Mouse (Mus musculus) heart, postnatal 0 days (tissue): ENCODE measurements at regions not wholly inside any gene's neighbourhood (a gene's known extent, or its start where the extent isn't known, plus 50 kb on each side); places are given as distances from the start of the nearest gene placed in this dataset.

Source experiments
- CTCF ChIP-seq: IDR thresholded peaks from 2 replicates; pipeline ENCODE4 v1.5.1; 2016; ENCODE audit warnings: antibody characterized with exemption, control low read depth, low read depth
- EP300 ChIP-seq: IDR thresholded peaks from 2 replicates; pipeline ENCODE4 v1.6.1; 2016; ENCODE audit warnings: antibody characterized with exemption, low read depth

DNA sequence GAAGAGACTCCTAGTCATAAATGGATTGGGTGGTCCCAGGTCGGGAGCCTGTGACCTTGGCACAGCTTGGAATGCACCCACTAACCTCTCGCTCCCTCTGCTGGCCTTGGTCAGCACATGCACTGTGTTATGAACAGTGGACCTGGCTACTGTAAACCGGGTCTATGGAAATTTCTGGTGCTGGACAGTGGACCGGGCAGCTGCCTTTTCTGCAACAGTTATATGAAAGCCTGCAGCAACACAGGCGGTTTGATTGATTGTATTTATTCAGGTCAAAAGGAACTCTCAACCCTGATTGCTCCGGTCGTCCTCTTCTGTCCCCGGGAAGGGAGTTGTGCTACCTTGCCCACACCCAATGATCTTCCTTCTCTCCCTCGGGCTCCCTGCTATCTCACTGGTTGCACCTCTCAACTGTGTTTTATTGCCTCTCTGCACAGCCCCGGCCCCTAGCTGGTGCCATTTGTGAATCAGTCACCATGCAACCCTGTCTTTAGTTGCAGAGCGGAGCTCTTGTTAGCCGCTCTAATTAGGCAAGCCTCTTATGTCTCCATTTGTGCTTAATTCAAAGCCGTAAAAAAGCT, 99.6 kb upstream of the Slc25a26 start:
- TF ChIP-seq EP300 (no peak), CTCF (peak; percentile 85)
